Mouse (Mus musculus) forebrain, embryonic 15.5 days (tissue): ENCODE data around the gene Traf5. TPM values are rescaled to one million over a fixed set of nuclear protein-coding genes. Genes with fewer than 3 reads are reported as not detected.

Source experiments
- ATAC-seq: fragments of 200-750 bp; cut with Nextera tagmentation; replicated peaks from 2 replicates; pipeline ENCODE4 v1.8.0; 2017; ENCODE audit warnings: mild to moderate bottlenecking, moderate TSS enrichment, moderate library complexity
- H3K27ac ChIP-seq: fragments of 300-500 bp; sonication (generic); replicated peaks from 2 replicates; pipeline ENCODE4 v1.5.1; 2015; ENCODE audit warnings: mild to moderate bottlenecking, inconsistent platforms
- H3K27me3 ChIP-seq: fragments of 300-500 bp; sonication (generic); 2 replicates; pipeline ENCODE4 v1.6.1; 2015; ENCODE audit warnings: inconsistent platforms
- H3K36me3 ChIP-seq: fragments of 300-500 bp; sonication (generic); 2 replicates; pipeline ENCODE4 v1.6.1; 2015; ENCODE audit warnings: mild to moderate bottlenecking, inconsistent platforms
- H3K4me1 ChIP-seq: fragments of 300-500 bp; sonication (generic); 2 replicates; pipeline ENCODE4 v1.6.1; 2015; ENCODE audit warnings: inconsistent platforms
- H3K4me2 ChIP-seq: fragments of 300-500 bp; sonication (generic); replicated peaks from 2 replicates; pipeline ENCODE4 v1.6.1; 2015; ENCODE audit warnings: mild to moderate bottlenecking, inconsistent platforms
- H3K4me3 ChIP-seq: fragments of 300-500 bp; sonication (generic); 2 replicates; pipeline ENCODE4 v1.5.1; 2015; ENCODE audit warnings: mild to moderate bottlenecking, inconsistent platforms
- H3K9ac ChIP-seq: fragments of 300-500 bp; sonication (generic); replicated peaks from 2 replicates; pipeline ENCODE4 v1.6.1; 2015; ENCODE audit warnings: mild to moderate bottlenecking, inconsistent platforms
- H3K9me3 ChIP-seq: fragments of 300-500 bp; sonication (generic); 2 replicates; pipeline ENCODE4 v1.6.1; 2016; ENCODE audit warnings: inconsistent platforms
- WGBS: fragments of 180-500 bp; shearing (Covaris S2); methylation state at CpG from one replicate; pipeline ENCODE4 v1.1.7; 2015; ENCODE audit warnings: mixed read lengths; 5-methylcytosine and 5-hydroxymethylcytosine counted together
- polyA plus RNA-seq: library from polyadenylated mRNA; unstranded; fragments of >200 nt; fragmentation: Nextera tagmentation; extraction: Ambion mirVana; gene quantifications from 2 replicates; pipeline ENCODE4 v1.2.1, GENCODE M21; 2015

The Traf5 gene
- polyA plus RNA-seq, 1 experiment from 2014 or later = 3.1 TPM

DNA sequence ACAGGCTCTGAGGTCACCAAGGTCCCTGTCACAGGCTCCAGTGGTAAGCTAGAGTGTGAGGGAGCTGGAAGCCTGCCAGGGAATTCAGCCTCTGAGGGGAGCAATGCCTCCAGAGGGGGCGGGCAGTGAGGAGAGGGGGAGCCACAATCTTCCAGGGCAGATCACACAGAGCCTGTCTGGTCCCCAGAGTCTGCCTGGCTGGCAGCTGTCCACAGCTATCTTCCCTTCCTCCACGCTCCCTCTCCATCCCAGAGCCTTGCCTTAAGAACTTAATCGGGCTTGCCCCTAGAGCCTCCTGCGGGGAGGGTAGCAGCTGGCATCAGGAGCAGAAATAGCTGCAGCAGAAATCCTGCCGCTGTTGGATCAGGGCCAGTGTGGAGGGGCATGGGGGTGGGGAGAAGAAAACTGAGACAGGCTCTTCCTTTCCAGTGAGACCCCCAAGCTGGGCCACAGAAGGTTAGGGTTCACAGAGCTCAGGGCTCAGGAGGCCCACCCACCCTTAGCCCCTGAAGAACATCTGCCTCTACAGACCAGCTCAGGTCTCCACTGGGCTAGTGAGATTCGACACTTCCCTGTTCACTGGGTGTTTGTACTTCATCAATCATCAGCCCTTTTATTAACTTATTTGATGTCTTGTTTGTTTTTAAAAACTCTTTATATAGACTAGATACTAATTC lies 110.8 kb downstream of the Traf5 start:
- Histone ChIP-seq H3K4me1 (peaks cover 19% of the 10 kb centered on the region), H3K4me2 (no peak overlapping the region), H3K27ac (0 out of 2 replicates have a peak overlapping the region, but pooled peaks have one; percentile 20), H3K4me3 (no peak overlapping the region), H3K36me3 (no peaks in the 10 kb centered on the region), H3K9ac (no peak overlapping the region), H3K27me3 (no peaks in the 10 kb centered on the region), H3K9me3 (no peaks in the 10 kb centered on the region)
- peak; percentile 59 for ATAC-seq
- 15% methylated on average over 6 of the region's 6 CpGs for WGBS

DNA sequence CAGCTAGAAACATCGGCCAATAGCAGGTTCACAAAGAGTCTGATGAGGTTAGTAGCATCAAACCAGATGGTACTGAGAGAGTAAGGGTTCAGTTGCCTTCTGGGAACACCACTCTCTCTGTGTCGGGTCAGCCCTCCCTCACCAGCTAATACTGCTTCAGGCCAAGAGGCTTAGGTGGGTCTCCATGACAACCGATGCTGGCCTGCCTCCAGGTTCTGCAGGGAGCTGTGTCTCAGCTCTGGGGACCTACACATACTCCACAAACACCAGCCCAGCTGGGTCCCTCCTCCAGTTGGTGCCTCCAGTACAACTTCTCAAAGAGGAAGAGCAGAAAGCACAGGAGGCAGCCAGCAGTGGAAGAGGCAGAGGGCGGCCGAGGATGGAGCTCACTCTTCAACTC lies 115.2 kb downstream of the Traf5 start, which contains the start of gene Rd3:
Gene Rd3 (plus strand): TSS at position 184 of the 400 bp plus-strand sequence.
- Histone ChIP-seq H3K4me2 (no peak within 1 kb of the TSS), H3K27ac (no peak within 1 kb of the TSS)

DNA sequence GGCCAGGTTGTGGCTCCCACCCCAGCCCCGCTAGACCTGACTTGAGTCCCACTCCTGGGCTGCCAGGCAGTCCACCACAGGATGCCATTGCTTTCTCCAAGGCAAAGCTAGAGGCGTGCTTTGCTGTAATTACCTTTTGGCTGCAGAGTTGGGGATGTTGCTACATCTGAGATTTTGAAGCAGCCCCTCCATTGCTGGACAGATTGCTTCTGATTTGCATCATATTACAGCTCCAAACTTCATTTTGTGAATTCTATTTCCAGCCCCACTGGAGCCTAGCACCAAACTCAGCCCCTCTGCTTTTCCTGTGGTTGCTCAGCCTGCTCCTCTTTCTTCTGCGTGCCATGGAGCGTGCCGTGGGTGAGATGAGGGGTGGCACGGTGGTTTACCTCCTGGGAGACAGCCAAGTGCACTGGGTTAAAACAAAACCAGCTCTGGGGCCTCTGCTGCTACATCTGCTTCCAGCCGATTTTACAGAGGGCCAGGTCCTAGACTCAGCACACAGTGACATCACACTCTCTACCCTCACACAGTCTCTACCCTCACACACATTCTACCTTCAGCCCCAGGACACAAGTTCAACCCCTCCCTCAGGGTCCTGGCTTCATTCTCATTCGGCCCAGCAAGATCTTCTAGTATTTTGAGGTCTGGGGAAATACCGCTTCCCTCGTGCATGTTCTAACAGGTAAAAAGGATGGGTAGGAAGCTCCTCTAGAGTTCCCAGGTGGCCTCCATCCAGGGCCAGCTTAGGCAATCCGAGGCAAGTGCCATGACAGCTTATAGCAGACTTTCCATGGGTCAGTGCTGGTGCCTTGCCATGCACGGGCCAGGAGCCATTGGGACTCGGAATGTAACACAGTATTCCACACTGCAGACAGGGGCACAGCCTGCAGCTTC lies 117.6 kb downstream of the Traf5 start:
- Histone ChIP-seq H3K4me1 (peaks cover 16% of the 10 kb centered on the region), H3K9ac (no peak overlapping the region), H3K27me3 (no peaks in the 10 kb centered on the region), H3K9me3 (no peaks in the 10 kb centered on the region), H3K36me3 (no peaks in the 10 kb centered on the region), H3K27ac (no peak overlapping the region), H3K4me2 (no peak overlapping the region), H3K4me3 (no peak overlapping the region)
- no peak for ATAC-seq
- 55% methylated on average over 13 of the region's 13 CpGs for WGBS

More for the DNA sequence above, 115.2 kb downstream of the Traf5 start, which contains the start of gene Rd3:
- H3K27me3 ChIP-seq = no peaks in the 10 kb centered on the region
- no peak within 1 kb of the TSS for H3K9ac ChIP-seq
- no peaks in the 10 kb centered on the region for H3K36me3 ChIP-seq
- WGBS = 26% methylated on average over 5 of the region's 5 CpGs
- H3K9me3 ChIP-seq = no peaks in the 10 kb centered on the region
- H3K4me3 ChIP-seq = no peak within 1 kb of the TSS
- peak; percentile 78 for ATAC-seq
- H3K4me1 ChIP-seq = peaks cover 25% of the 10 kb centered on the region

- Histone ChIP-seq H3K9me3 (no peaks in the 10 kb centered on the region), H3K4me3 (no peak overlapping the region), H3K36me3 (no peaks in the 10 kb centered on the region), H3K9ac (no peak overlapping the region), H3K4me2 (no peak overlapping the region), H3K27ac (no peak overlapping the region), H3K4me1 (peaks cover 9% of the 10 kb centered on the region), H3K27me3 (no peaks in the 10 kb centered on the region)
- 52% methylated on average over 5 of the region's 5 CpGs for WGBS
- ATAC-seq = no peak
These were observed 122.4 kb downstream of the Traf5 start for GRCm38 (mm10) chr1:191969939-191970338.

- Histone ChIP-seq H3K4me3 (no peak overlapping the region), H3K27me3 (no peaks in the 10 kb centered on the region), H3K36me3 (no peaks in the 10 kb centered on the region), H3K9ac (no peak overlapping the region), H3K27ac (no peak overlapping the region), H3K4me2 (no peak overlapping the region), H3K9me3 (no peaks in the 10 kb centered on the region), H3K4me1 (0 out of 2 replicates have a peak, but pooled peaks cover 2% of the 10 kb centered on the region)
- WGBS = 16% methylated on average over 13 of the region's 13 CpGs
- ATAC-seq = peak; percentile 46; the same call in 1 of the 2 replicates
These were observed 127.4 kb downstream of the Traf5 start for GRCm38 (mm10) chr1:191964773-191965481.

- peak; percentile 29; the same call in 1 of the 2 replicates for ATAC-seq
- Histone ChIP-seq H3K4me1 (0 out of 2 replicates have a peak, but pooled peaks cover 2% of the 10 kb centered on the region), H3K4me2 (no peak overlapping the region), H3K9me3 (no peaks in the 10 kb centered on the region), H3K4me3 (no peak overlapping the region), H3K36me3 (no peaks in the 10 kb centered on the region), H3K27ac (no peak overlapping the region), H3K27me3 (no peaks in the 10 kb centered on the region), H3K9ac (no peak overlapping the region)
- WGBS = 27% methylated on average over 7 of the region's 8 CpGs
These were observed 128.2 kb downstream of the Traf5 start for GRCm38 (mm10) chr1:191963948-191964772.

GRCm38 (mm10) chr1:191963413-191963812 lies 128.9 kb downstream of the Traf5 start:
- ATAC-seq = no peak
- Histone ChIP-seq H3K27ac (no peak overlapping the region), H3K4me1 (0 out of 2 replicates have a peak, but pooled peaks cover 2% of the 10 kb centered on the region), H3K27me3 (no peaks in the 10 kb centered on the region), H3K36me3 (no peaks in the 10 kb centered on the region), H3K4me3 (no peak overlapping the region), H3K9me3 (no peaks in the 10 kb centered on the region), H3K9ac (no peak overlapping the region), H3K4me2 (no peak overlapping the region)
- 78% methylated on average over 3 of the region's 3 CpGs for WGBS

DNA sequence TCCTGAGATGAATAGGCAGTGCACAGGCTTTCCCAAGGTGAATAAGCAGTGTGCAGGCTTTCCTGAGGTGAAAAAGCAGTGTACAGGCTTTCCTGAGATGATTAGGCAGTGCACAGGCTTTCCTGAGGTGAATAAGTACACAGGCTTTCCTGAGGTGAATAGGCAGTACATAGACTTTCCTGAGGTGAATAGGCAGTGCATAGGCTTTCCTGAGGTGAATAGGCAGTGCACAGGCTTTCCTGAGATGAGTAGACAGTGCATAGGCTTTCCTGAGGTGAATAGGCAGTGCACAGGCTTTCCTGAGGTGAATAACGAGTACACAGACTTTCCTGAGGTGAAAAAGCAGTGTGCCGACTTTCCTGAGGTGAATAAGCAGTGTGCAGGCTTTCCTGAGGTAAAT lies 131.4 kb downstream of the Traf5 start:
- no peak overlapping the region for H3K4me2 ChIP-seq
- H3K9me3 ChIP-seq = no peaks in the 10 kb centered on the region
- 45% methylated on average over 2 of the region's 2 CpGs for WGBS
- no peak overlapping the region for H3K4me3 ChIP-seq
- no peak overlapping the region for H3K9ac ChIP-seq
- H3K27ac ChIP-seq = no peak overlapping the region
- H3K27me3 ChIP-seq = no peaks in the 10 kb centered on the region
- no peaks in the 10 kb centered on the region for H3K36me3 ChIP-seq
- 0 out of 2 replicates have a peak, but pooled peaks cover 2% of the 10 kb centered on the region for H3K4me1 ChIP-seq
- no peak for ATAC-seq

GRCm38 (mm10) chr1:191957321-191957720 lies 135.0 kb downstream of the Traf5 start:
- Histone ChIP-seq H3K4me2 (no peak overlapping the region), H3K9ac (no peak overlapping the region), H3K27ac (no peak overlapping the region), H3K9me3 (no peaks in the 10 kb centered on the region), H3K4me1 (no peaks in the 10 kb centered on the region), H3K4me3 (no peak overlapping the region), H3K36me3 (no peaks in the 10 kb centered on the region), H3K27me3 (no peaks in the 10 kb centered on the region)
- no peak for ATAC-seq
- WGBS = 54% methylated on average over 3 of the region's 3 CpGs

DNA sequence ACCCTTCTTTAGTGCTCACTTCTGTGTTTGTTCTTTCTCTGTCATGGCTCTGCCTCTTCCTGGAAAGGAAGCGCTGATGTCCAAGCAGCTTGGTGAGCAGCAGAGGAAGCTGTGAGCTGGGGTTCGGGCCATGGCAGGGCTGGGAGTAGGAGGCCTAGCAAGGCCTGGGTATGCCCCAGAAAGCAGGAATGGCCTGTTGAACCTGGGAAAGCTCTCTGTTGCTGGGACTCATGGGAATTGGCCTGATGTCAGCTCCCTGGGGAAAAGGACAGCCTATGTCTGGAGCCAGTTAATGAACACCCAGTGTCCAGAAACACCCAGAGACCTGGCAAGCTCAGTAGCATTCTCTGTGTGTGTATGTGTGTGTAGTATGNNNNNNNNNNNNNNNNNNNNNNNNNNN lies 135.5 kb downstream of the Traf5 start:
- Histone ChIP-seq H3K27me3 (no peaks in the 10 kb centered on the region), H3K4me1 (no peaks in the 10 kb centered on the region), H3K4me2 (no peak overlapping the region), H3K4me3 (no peak overlapping the region), H3K9ac (no peak overlapping the region), H3K27ac (peak overlapping the region; percentile 25; the same call in 1 of the 2 replicates), H3K36me3 (no peaks in the 10 kb centered on the region), H3K9me3 (no peaks in the 10 kb centered on the region)
- ATAC-seq = 0 out of 2 replicates have a peak, but pooled peaks have one; percentile 43
- 100% methylated on average over 2 of the region's 2 CpGs for WGBS

DNA sequence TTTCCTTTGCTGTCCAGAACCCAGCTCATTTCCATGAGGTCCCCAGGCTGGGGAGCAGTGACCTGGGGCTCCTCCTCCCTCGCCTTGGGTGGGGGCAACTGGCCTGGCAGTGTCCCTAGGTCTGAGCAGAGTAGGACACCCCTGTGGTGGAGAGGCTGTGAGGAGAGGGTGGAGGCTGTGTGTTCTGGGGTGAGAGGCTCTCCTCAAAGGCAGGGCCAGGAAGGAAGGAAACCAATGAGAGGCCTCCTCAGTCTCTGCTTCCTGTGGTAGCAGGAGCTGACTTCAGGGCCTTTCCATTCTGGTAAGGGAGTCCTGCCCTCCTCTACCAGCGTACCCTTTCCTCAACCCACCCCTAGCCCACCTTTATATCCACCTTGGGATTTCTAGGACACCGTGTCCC lies 136.1 kb downstream of the Traf5 start:
- 70% methylated on average over 3 of the region's 3 CpGs for WGBS
- H3K4me1 ChIP-seq = no peaks in the 10 kb centered on the region

More for the DNA sequence above, 136.1 kb downstream of the Traf5 start:
- no peaks in the 10 kb centered on the region for H3K36me3 ChIP-seq
- ATAC-seq = no peak
- H3K9ac ChIP-seq = no peak overlapping the region
- no peaks in the 10 kb centered on the region for H3K9me3 ChIP-seq
- H3K27ac ChIP-seq = peak overlapping the region; percentile 25; the same call in 1 of the 2 replicates
- no peak overlapping the region for H3K4me2 ChIP-seq
- H3K27me3 ChIP-seq = no peaks in the 10 kb centered on the region
- H3K4me3 ChIP-seq = no peak overlapping the region
